Mouse (Mus musculus) liver, adult 2 months (tissue): ENCODE measurements around the gene Zfp787.

Experiments
- CTCF ChIP-seq: fragments of 200-500 bp; IDR thresholded peaks from 2 replicates; pipeline ENCODE4 v1.5.1; 2011; ENCODE audit warnings: low read depth, low read length, control low read depth
- POLR2A ChIP-seq: fragments of 200-500 bp; IDR thresholded peaks from 2 replicates; pipeline ENCODE4 v1.6.1; 2011; ENCODE audit warnings: low read length, control low read depth; ENCODE audit not compliant: insufficient read depth; ENCODE audit errors: extremely low read depth

- TF ChIP-seq CTCF (peak; percentile 65), POLR2A (no peak)
Observed at GRCm38 (mm10) chr7:6191376-6191775, 35.6 kb upstream of the Zfp787 start.
